Mouse (Mus musculus): ENCODE measurements around the gene Myh2. TPM values are rescaled to one million over a fixed set of nuclear protein-coding genes. Genes with fewer than 3 reads are reported as not detected.

Gene Myh2
- not detected in 2 replicates for polyA plus RNA-seq (2015; fragmentation: Nextera tagmentation; extraction: Ambion mirVana)

DNA sequence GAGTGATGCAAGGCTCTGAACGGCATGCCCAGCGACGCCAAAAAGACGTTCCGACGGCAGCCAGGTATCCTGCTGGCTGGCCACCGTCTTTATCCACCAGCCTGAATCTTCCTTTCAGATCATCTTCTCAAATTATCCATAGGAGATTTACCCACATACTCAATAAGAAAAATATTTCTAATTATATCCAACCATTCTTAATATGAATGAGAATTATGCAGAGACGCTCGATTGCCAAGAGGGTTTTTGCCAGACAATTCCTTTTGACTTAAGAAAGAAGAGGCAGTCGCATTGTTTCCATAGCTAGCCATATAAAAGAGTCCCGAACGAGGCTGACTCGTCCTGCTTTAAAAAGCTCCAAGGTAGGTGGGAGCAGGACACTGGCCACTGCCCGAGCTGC, at the start of gene Myh2:
Gene Myh2, plus strand, starts transcription at position 301 of the 400 bp plus-strand sequence.
- H3K27ac ChIP-seq (ENCODE audit: low read length): no peak within 1 kb of the TSS
- H3K27me3 ChIP-seq (ENCODE audit: insufficient read depth, low read length): no peaks in the 10 kb centered on the region
- H3K9me3 ChIP-seq (ENCODE audit: low read length): no peaks in the 10 kb centered on the region
- H3K9ac ChIP-seq (replicated peaks; ENCODE audit: low read length): no peak within 1 kb of the TSS
- no peak within 1 kb of the TSS for H3K4me3 ChIP-seq (ENCODE audit: low read length)
- ATAC-seq (ENCODE audit: low FRiP score, low TSS enrichment): no peak
- 82% methylated on average over 14 of the region's 14 CpGs for WGBS
- no peak within 1 kb of the TSS for H3K4me2 ChIP-seq (replicated peaks; ENCODE audit: low read depth, low read length)
- H3K4me1 ChIP-seq (ENCODE audit: insufficient read depth, low read length): no peaks in the 10 kb centered on the region
- H3K36me3 ChIP-seq (ENCODE audit: insufficient read depth, low read length): no peaks in the 10 kb centered on the region

DNA sequence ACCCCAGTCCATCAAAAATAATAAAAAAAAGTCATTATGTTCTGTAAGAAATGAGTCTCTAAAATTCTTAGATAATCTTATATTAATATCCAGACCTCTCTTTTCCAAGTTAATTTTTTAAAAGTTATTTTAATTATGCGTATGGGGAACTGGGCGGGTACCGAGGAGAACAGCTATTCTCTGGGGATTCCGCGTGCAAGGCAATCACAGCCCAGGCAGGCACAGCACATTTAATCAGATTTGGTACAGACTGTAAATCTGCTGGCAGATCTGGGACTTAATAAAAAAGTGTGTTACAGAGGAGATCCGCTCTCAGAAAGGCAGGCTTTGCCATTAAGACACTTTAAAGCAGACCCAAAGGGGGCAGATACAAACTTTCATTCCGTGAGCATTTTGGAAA, 45.9 kb upstream of the Myh2 start:
- Histone ChIP-seq H3K9ac (replicated peaks; ENCODE audit: low read length) (no peak overlapping the region), H3K4me1 (ENCODE audit: insufficient read depth, low read length) (no peaks in the 10 kb centered on the region), H3K9me3 (ENCODE audit: low read length) (no peaks in the 10 kb centered on the region), H3K27ac (ENCODE audit: low read length) (no peak overlapping the region), H3K4me2 (replicated peaks; ENCODE audit: low read depth, low read length) (peak overlapping the region; percentile 42), H3K27me3 (ENCODE audit: insufficient read depth, low read length) (no peaks in the 10 kb centered on the region), H3K36me3 (ENCODE audit: insufficient read depth, low read length) (no peaks in the 10 kb centered on the region), H3K4me3 (ENCODE audit: low read length) (no peak overlapping the region; the same call in 1 of the 2 replicates)
- ATAC-seq (ENCODE audit: low FRiP score, low TSS enrichment): no peak
- WGBS: 51% methylated on average over 7 of the region's 7 CpGs

DNA sequence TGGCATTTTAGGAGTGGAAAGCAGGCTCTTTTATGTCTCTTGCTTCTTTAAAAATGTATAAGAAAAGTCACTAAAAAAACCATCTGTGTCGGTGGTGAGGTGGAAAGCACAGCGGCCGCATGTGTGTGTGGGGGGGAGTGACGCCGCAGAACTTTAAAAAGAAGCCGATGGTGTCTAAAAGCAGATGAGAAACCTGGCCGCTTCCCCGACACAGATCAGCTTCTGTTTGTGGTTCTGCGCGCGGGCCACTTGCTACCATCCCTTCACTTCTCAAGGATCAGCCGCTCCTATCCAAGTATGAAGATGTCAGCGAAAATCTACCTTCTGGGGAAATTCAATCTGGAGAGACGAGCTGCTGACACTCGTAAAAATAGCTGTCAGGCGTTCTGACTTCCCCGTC, 45.5 kb upstream of the Myh2 start:
- no peak overlapping the region for H3K27ac ChIP-seq (ENCODE audit: low read length)
- 25% methylated on average over 17 of the region's 17 CpGs for WGBS
- no peak overlapping the region; the same call in 1 of the 2 replicates for H3K4me3 ChIP-seq (ENCODE audit: low read length)
- no peaks in the 10 kb centered on the region for H3K36me3 ChIP-seq (ENCODE audit: insufficient read depth, low read length)
- H3K9ac ChIP-seq (replicated peaks; ENCODE audit: low read length): no peak overlapping the region
- ATAC-seq (ENCODE audit: low FRiP score, low TSS enrichment): no peak
- no peaks in the 10 kb centered on the region for H3K27me3 ChIP-seq (ENCODE audit: insufficient read depth, low read length)
- H3K4me1 ChIP-seq (ENCODE audit: insufficient read depth, low read length): no peaks in the 10 kb centered on the region
- H3K4me2 ChIP-seq (replicated peaks; ENCODE audit: low read depth, low read length): peak overlapping the region; percentile 42
- H3K9me3 ChIP-seq (ENCODE audit: low read length): no peaks in the 10 kb centered on the region

DNA sequence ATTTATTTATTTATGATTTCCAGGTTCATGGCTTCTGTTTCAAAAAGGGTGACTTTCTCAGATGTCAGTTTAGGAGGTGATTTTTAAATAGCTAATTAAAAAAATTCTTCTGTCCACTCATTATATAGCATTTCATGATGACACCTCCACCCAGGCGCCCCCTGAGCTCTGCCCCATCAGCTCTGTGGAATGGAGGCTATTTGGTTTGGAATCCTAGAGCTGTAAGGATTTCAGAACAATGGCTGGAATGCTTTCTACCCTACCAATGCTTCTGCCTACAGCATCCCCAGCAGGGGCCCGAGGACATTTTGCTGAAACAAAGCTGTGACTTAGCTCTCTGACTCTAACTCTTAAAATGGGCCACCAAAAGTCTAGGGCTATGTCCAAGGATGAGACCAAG, 37.3 kb upstream of the Myh2 start:
- no peak for ATAC-seq (ENCODE audit: low FRiP score, low TSS enrichment)
- no peaks in the 10 kb centered on the region for H3K27me3 ChIP-seq (ENCODE audit: insufficient read depth, low read length)
- no peak overlapping the region for H3K4me3 ChIP-seq (ENCODE audit: low read length)
- no peaks in the 10 kb centered on the region for H3K4me1 ChIP-seq (ENCODE audit: insufficient read depth, low read length)
- no peak overlapping the region for H3K9ac ChIP-seq (replicated peaks; ENCODE audit: low read length)
- 78% methylated on average over 2 of the region's 2 CpGs for WGBS
- H3K27ac ChIP-seq (ENCODE audit: low read length): no peak overlapping the region
- H3K4me2 ChIP-seq (replicated peaks; ENCODE audit: low read depth, low read length): no peak overlapping the region
- no peaks in the 10 kb centered on the region for H3K9me3 ChIP-seq (ENCODE audit: low read length)
- no peaks in the 10 kb centered on the region for H3K36me3 ChIP-seq (ENCODE audit: insufficient read depth, low read length)

DNA sequence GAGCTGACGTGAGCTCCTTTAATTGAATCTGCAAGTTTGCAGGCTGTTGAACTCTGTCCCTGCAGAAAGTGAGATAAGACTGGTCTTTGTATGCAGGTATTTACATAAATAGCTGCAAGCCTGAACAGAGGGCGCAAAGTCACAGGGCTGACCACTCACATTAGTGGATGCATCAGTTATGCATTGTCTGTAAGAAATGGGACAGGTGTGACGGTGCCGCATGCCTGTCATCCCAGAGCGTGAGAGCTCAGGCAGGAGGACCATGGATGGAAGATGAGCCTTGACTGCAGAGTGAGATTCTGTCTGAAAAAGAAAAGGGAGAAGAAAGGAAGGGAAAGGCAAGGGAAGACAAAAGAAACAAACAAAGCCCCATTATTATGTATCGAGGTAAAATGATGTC, 36.2 kb upstream of the Myh2 start:
- Histone ChIP-seq H3K4me1 (ENCODE audit: insufficient read depth, low read length) (no peaks in the 10 kb centered on the region), H3K27ac (ENCODE audit: low read length) (no peak overlapping the region), H3K4me3 (ENCODE audit: low read length) (no peak overlapping the region), H3K9ac (replicated peaks; ENCODE audit: low read length) (no peak overlapping the region), H3K36me3 (ENCODE audit: insufficient read depth, low read length) (no peaks in the 10 kb centered on the region), H3K9me3 (ENCODE audit: low read length) (no peaks in the 10 kb centered on the region), H3K27me3 (ENCODE audit: insufficient read depth, low read length) (no peaks in the 10 kb centered on the region), H3K4me2 (replicated peaks; ENCODE audit: low read depth, low read length) (no peak overlapping the region)
- WGBS: 89% methylated on average over 6 of the region's 6 CpGs
- no peak for ATAC-seq (ENCODE audit: low FRiP score, low TSS enrichment)

DNA sequence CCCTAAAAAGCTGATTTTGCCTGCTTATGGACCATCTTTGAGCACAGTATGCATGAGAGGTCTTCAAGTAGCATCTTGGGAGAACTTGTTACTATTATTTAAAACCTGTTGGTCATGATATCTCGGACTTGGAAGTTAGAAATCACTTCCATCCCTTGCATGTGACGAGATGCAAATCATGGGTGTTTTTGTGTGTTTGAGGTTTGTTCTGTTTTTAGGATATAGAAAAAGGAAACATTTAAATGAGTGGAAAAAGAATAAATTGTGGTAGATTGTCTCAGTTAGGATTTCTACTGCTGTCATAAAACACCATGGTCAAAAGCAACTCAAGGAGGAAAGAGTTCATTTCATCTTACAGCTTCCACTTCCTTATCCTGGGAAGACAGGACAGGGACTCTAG, 35.3 kb upstream of the Myh2 start:
- Histone ChIP-seq H3K9me3 (ENCODE audit: low read length) (no peaks in the 10 kb centered on the region), H3K27me3 (ENCODE audit: insufficient read depth, low read length) (no peaks in the 10 kb centered on the region), H3K4me2 (replicated peaks; ENCODE audit: low read depth, low read length) (no peak overlapping the region), H3K4me1 (ENCODE audit: insufficient read depth, low read length) (no peaks in the 10 kb centered on the region), H3K36me3 (ENCODE audit: insufficient read depth, low read length) (no peaks in the 10 kb centered on the region), H3K27ac (ENCODE audit: low read length) (no peak overlapping the region), H3K9ac (replicated peaks; ENCODE audit: low read length) (no peak overlapping the region), H3K4me3 (ENCODE audit: low read length) (no peak overlapping the region)
- 84% methylated on average over 2 of the region's 2 CpGs for WGBS
- ATAC-seq (ENCODE audit: low FRiP score, low TSS enrichment): no peak

DNA sequence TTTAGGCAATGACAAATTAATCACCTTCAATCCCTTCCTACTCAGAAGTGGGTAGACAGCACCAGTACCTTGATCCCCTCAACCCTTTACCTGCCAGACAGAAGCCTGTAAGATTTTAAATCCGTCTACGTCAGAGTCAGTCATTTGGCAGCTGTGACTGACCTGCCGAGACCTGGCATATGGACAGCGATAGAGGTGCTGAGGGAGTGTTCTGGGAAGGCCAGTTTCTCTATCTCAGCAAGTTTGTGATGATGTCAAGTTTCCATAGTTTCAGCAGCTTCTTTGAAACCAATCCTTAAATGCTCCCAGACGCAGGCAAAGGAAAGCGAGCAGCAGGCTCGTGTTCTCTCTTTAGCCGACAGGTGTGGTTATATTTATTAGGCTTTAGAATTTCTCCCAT, 31.3 kb upstream of the Myh2 start:
- no peak overlapping the region for H3K4me2 ChIP-seq (replicated peaks; ENCODE audit: low read depth, low read length)
- no peaks in the 10 kb centered on the region for H3K36me3 ChIP-seq (ENCODE audit: insufficient read depth, low read length)
- no peak overlapping the region for H3K27ac ChIP-seq (ENCODE audit: low read length)
- no peaks in the 10 kb centered on the region for H3K4me1 ChIP-seq (ENCODE audit: insufficient read depth, low read length)
- no peaks in the 10 kb centered on the region for H3K9me3 ChIP-seq (ENCODE audit: low read length)
- no peak overlapping the region for H3K4me3 ChIP-seq (ENCODE audit: low read length)
- ATAC-seq (ENCODE audit: low FRiP score, low TSS enrichment): no peak
- 43% methylated on average over 8 of the region's 8 CpGs for WGBS
- no peaks in the 10 kb centered on the region for H3K27me3 ChIP-seq (ENCODE audit: insufficient read depth, low read length)
- H3K9ac ChIP-seq (replicated peaks; ENCODE audit: low read length): no peak overlapping the region

DNA sequence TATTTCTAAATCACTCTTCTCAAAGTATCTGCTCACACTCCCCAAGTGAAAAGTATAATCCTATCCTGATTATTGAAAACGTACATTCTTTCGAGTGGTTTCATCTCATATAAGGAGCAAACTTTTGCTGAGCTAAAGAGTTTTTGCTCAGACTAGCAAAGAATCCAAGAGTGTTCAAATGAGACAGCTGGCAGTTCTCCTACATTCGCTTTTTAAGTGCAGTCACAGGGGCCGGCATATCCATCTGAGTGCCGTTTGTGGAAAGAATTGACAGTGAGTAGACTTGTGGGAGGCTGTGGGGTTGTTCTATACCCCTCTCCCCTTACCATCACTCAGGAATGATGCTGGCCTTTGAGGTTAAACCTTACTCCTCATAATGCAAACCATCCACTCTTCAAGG, 30.7 kb upstream of the Myh2 start:
- Histone ChIP-seq H3K27me3 (ENCODE audit: insufficient read depth, low read length) (no peaks in the 10 kb centered on the region), H3K36me3 (ENCODE audit: insufficient read depth, low read length) (no peaks in the 10 kb centered on the region), H3K4me3 (ENCODE audit: low read length) (no peak overlapping the region), H3K4me1 (ENCODE audit: insufficient read depth, low read length) (no peaks in the 10 kb centered on the region), H3K4me2 (replicated peaks; ENCODE audit: low read depth, low read length) (no peak overlapping the region), H3K27ac (ENCODE audit: low read length) (no peak overlapping the region), H3K9ac (replicated peaks; ENCODE audit: low read length) (no peak overlapping the region), H3K9me3 (ENCODE audit: low read length) (no peaks in the 10 kb centered on the region)
- 49% methylated on average over 5 of the region's 5 CpGs for WGBS
- ATAC-seq (ENCODE audit: low FRiP score, low TSS enrichment): no peak

DNA sequence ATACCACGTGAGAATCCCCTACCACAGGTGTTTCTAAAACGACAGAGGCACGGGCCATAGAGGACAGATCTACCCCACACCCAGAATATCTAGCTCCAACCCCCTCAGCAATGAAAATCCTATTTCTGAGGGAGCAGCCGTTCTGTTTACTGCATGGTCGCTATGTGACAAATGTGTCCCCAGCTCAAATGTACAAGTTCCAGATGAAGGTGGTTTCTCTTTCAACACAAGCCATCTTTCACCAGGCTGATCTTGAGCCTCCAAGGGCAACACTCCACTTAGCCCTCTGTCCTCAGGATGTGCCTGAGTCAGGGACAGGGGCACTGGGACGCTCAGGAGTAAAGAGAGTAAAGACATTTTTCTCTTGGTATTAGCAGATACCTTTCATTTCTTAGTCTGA, 29.8 kb upstream of the Myh2 start:
- no peak for ATAC-seq (ENCODE audit: low FRiP score, low TSS enrichment)
- 68% methylated on average over 6 of the region's 6 CpGs for WGBS
- no peak overlapping the region for H3K9ac ChIP-seq (replicated peaks; ENCODE audit: low read length)

DNA sequence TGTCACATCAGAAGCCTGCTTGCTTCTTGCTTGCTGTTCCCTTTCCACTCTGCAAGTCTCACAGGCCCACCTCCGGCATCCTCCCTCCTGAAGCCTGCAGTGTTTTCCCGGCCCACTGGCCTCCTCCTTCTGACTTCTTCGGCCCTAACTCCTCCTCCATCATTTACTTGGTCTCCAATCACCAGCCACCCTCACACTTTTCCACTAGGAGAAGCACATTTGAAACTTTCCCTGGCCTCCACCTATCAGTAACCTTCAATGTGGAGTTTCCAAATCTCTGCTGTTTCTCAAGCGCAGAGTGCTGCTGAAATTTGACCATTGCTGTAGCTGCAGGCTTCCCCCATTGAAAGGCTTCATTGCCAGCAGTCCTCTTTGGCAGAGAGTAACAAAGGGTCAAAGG, 28.8 kb upstream of the Myh2 start:
- WGBS: 55% methylated on average over 4 of the region's 4 CpGs
- H3K4me3 ChIP-seq (ENCODE audit: low read length): no peak overlapping the region
- no peak for ATAC-seq (ENCODE audit: low FRiP score, low TSS enrichment)

More for the DNA sequence above, 29.8 kb upstream of the Myh2 start:
- Histone ChIP-seq H3K4me1 (ENCODE audit: insufficient read depth, low read length) (no peaks in the 10 kb centered on the region), H3K4me2 (replicated peaks; ENCODE audit: low read depth, low read length) (no peak overlapping the region), H3K9me3 (ENCODE audit: low read length) (no peaks in the 10 kb centered on the region), H3K27ac (ENCODE audit: low read length) (no peak overlapping the region), H3K36me3 (ENCODE audit: insufficient read depth, low read length) (no peaks in the 10 kb centered on the region), H3K4me3 (ENCODE audit: low read length) (no peak overlapping the region), H3K27me3 (ENCODE audit: insufficient read depth, low read length) (no peaks in the 10 kb centered on the region)

DNA sequence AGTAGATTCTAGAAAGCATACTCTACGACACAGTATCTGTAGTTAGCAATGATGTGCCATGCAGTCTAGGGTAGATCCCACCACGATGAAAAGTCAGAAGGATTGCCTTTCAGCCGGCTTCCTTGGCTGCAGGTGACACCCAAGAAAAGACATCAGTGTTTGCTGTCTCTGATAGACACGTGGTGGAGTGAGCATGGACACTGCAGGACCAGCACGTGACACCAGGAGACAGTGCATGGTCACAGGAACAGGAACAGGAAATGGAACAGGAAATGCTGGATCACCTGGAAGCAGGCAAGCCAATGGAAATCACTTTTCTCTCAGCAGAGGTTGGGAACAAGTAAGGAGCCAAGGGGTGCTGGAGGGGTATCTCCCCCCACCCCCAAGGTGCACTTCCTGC, 27.8 kb upstream of the Myh2 start:
- Histone ChIP-seq H3K27ac (ENCODE audit: low read length) (no peak overlapping the region), H3K36me3 (ENCODE audit: insufficient read depth, low read length) (no peaks in the 10 kb centered on the region), H3K27me3 (ENCODE audit: insufficient read depth, low read length) (no peaks in the 10 kb centered on the region), H3K4me2 (replicated peaks; ENCODE audit: low read depth, low read length) (no peak overlapping the region), H3K4me1 (ENCODE audit: insufficient read depth, low read length) (no peaks in the 10 kb centered on the region), H3K4me3 (ENCODE audit: low read length) (no peak overlapping the region), H3K9ac (replicated peaks; ENCODE audit: low read length) (no peak overlapping the region), H3K9me3 (ENCODE audit: low read length) (no peaks in the 10 kb centered on the region)
- WGBS: 80% methylated on average over 5 of the region's 5 CpGs
- ATAC-seq (ENCODE audit: low FRiP score, low TSS enrichment): no peak

More for the DNA sequence above, 28.8 kb upstream of the Myh2 start:
- no peak overlapping the region for H3K27ac ChIP-seq (ENCODE audit: low read length)
- no peak overlapping the region for H3K4me2 ChIP-seq (replicated peaks; ENCODE audit: low read depth, low read length)
- H3K9ac ChIP-seq (replicated peaks; ENCODE audit: low read length): no peak overlapping the region
- no peaks in the 10 kb centered on the region for H3K9me3 ChIP-seq (ENCODE audit: low read length)
- H3K27me3 ChIP-seq (ENCODE audit: insufficient read depth, low read length): no peaks in the 10 kb centered on the region
- H3K36me3 ChIP-seq (ENCODE audit: insufficient read depth, low read length): no peaks in the 10 kb centered on the region
- no peaks in the 10 kb centered on the region for H3K4me1 ChIP-seq (ENCODE audit: insufficient read depth, low read length)
